In genomic region chr4:101648745-101649144, GRCm38 (mm10) we compare ENCODE assay signal across 9 mouse cellular contexts. TPM values are rescaled to one million over a fixed set of nuclear protein-coding genes. Genes with fewer than 3 reads are reported as not detected.
A peak's percentile ranks its signal among the peaks of the same experiment; 100 is the strongest.
DNase-seq lines count a peak whose midpoint lies in the region; ATAC-seq and TF ChIP-seq lines count a peak whose summit lies in the region.
"Had no signal": no experiment of that assay in that cellular context is flagged by ENCODE, and none has a peak within 500 bp of the region (broad histone marks: within the 10 kb centered on the region; RNA-seq: fewer than 3 reads in every experiment).

No protein-coding gene starts in this region.

- ATAC-seq in kidney, embryonic 14.5 days (ENCODE audit: low FRiP score, low TSS enrichment), result no peak
- 0 out of 2 replicates have a peak, but pooled peaks have one; percentile 9 for ATAC-seq in intestine, embryonic 15.5 days
- ATAC-seq in midbrain, embryonic 16.5 days, result no peak

- H3K9ac ChIP-seq in kidney, embryonic 14.5 days (ENCODE audit: low read depth, low read length), result peak overlapping the region; percentile 88; the same call in 1 of the 2 replicates
- H3K9ac ChIP-seq in intestine, embryonic 15.5 days, result 0 out of 2 replicates have a peak overlapping the region, but pooled peaks have one; percentile 99
- H3K9ac ChIP-seq in midbrain, embryonic 16.5 days (ENCODE audit: low read depth, low read length), result peak overlapping the region; percentile 94

- no peak for TF ChIP-seq CTCF in bone marrow macrophage, adult 2 months (IDR thresholded peaks at IDR 0.05; ENCODE audit: low read depth, low read length)

- no peak for TF ChIP-seq POLR2A in bone marrow macrophage, adult 2 months (IDR thresholded peaks at IDR 0.05; ENCODE audit: borderline replicate concordance, low read depth, low read length)

- peak overlapping the region; percentile 73 for H3K4me3 ChIP-seq in kidney, embryonic 14.5 days (ENCODE audit: low read length)
- peak overlapping the region; percentile 76 for H3K4me3 ChIP-seq in bone marrow macrophage, adult 2 months (ENCODE audit: insufficient read depth, low read length)
- H3K4me3 ChIP-seq in intestine, embryonic 15.5 days (replicated peaks), result peak overlapping the region; percentile 83
- H3K4me3 ChIP-seq in midbrain, embryonic 16.5 days (ENCODE audit: low read depth, low read length), result peak overlapping the region; percentile 84

- no peaks in the 10 kb centered on the region for H3K36me3 ChIP-seq in kidney, embryonic 14.5 days (ENCODE audit: control insufficient read depth, insufficient read depth, low read length)
- no peaks in the 10 kb centered on the region for H3K36me3 ChIP-seq in intestine, embryonic 15.5 days
- H3K36me3 ChIP-seq in midbrain, embryonic 16.5 days (ENCODE audit: control insufficient read depth, insufficient read depth, low read length), result no peaks in the 10 kb centered on the region

- peaks cover 5% of the 10 kb centered on the region; the same call in 1 of the 2 replicates for H3K4me1 ChIP-seq in kidney, embryonic 14.5 days (ENCODE audit: control insufficient read depth, insufficient read depth, low read length)
- H3K4me1 ChIP-seq in bone marrow macrophage, adult 2 months (ENCODE audit: control insufficient read depth, insufficient read depth, low read length), result peaks cover 26% of the 10 kb centered on the region
- H3K4me1 ChIP-seq in intestine, embryonic 15.5 days (replicated peaks), result peaks cover 6% of the 10 kb centered on the region; the same call in 1 of the 2 replicates
- H3K4me1 ChIP-seq in midbrain, embryonic 16.5 days (ENCODE audit: control insufficient read depth, insufficient read depth, low read length), result peaks cover 14% of the 10 kb centered on the region

- H3K4me2 ChIP-seq in kidney, embryonic 14.5 days (replicated peaks; ENCODE audit: low read depth, low read length), result peak overlapping the region; percentile 56
- peak overlapping the region; percentile 65 for H3K4me2 ChIP-seq in intestine, embryonic 15.5 days (replicated peaks)
- peak overlapping the region; percentile 80 for H3K4me2 ChIP-seq in midbrain, embryonic 16.5 days (ENCODE audit: low read length)

- 56% methylated on average over 1 of the region's 1 CpGs for WGBS in kidney, embryonic 14.5 days
- 54% methylated on average over 1 of the region's 1 CpGs for WGBS in intestine, embryonic 15.5 days
- 90% methylated on average over 1 of the region's 1 CpGs for WGBS in midbrain, embryonic 16.5 days

- no peaks in the 10 kb centered on the region for H3K9me3 ChIP-seq in kidney, embryonic 14.5 days (ENCODE audit: control insufficient read depth, low read length)
- H3K9me3 ChIP-seq in intestine, embryonic 15.5 days, result no peaks in the 10 kb centered on the region
- H3K9me3 ChIP-seq in midbrain, embryonic 16.5 days (replicated peaks; ENCODE audit: control insufficient read depth, low read length, poor library complexity, severe bottlenecking), result no peaks in the 10 kb centered on the region

- no peak for DNase-seq in kidney, postnatal 36 days
- no peak for DNase-seq in adrenal gland, postnatal 25 days
- DNase-seq in layer of hippocampus, postnatal 10 days (ENCODE audit: low spot score in 2 of 2), result no peak
- DNase-seq in T-cell, adult 2 months (ENCODE audit: low spot score), result no peak
- DNase-seq: adrenal gland, postnatal 10 days had no signal

- no peaks in the 10 kb centered on the region for H3K27me3 ChIP-seq in kidney, embryonic 14.5 days (ENCODE audit: control insufficient read depth, insufficient read depth, low read length)
- no peaks in the 10 kb centered on the region for H3K27me3 ChIP-seq in intestine, embryonic 15.5 days (replicated peaks)
- H3K27me3 ChIP-seq in midbrain, embryonic 16.5 days (ENCODE audit: control insufficient read depth, insufficient read depth, low read depth, low read length), result no peaks in the 10 kb centered on the region

- H3K27ac ChIP-seq in kidney, embryonic 14.5 days (ENCODE audit: low read depth, low read length), result peak overlapping the region; percentile 88; the same call in 1 of the 2 replicates
- H3K27ac ChIP-seq in bone marrow macrophage, adult 2 months (ENCODE audit: insufficient read depth, low read depth, low read length), result no peak overlapping the region
- H3K27ac ChIP-seq in intestine, embryonic 15.5 days, result peak overlapping the region; percentile 93
- H3K27ac ChIP-seq in midbrain, embryonic 16.5 days (ENCODE audit: low read length), result peak overlapping the region; percentile 95; the same call in 1 of the 2 replicates

RNA-seq across cellular contexts. Expression of gene Leprot, which starts 1.2 kb away (rescaled TPM):
- polyA plus RNA-seq in kidney, embryonic 14.5 days (2014; fragmentation: Nextera tagmentation; extraction: Ambion mirVana), result 71.4 and 84.2 TPM in 2 replicates
- polyA plus RNA-seq in bone marrow macrophage, adult 2 months (2012; ENCODE audit: insufficient read depth, insufficient read length, missing spikeins), result 162 and 167 TPM in 2 replicates
- 96.3 and 97.1 TPM in 2 replicates for polyA plus RNA-seq in intestine, embryonic 15.5 days (2015; fragmentation: Nextera tagmentation; extraction: Ambion mirVana)
- 108 and 111 TPM in 2 replicates for polyA plus RNA-seq in midbrain, embryonic 16.5 days (2015; fragmentation: Nextera tagmentation; extraction: Ambion mirVana)
- total RNA-seq in adrenal gland, postnatal 25 days (2021), result 57.8 and 81.7 TPM in 2 replicates
- total RNA-seq in layer of hippocampus, postnatal 10 days (2021), result 10 to 100 TPM; 28.3 to 34.7 TPM
